Mouse (Mus musculus) thymus, postnatal 36 days (tissue): Measurements from ENCODE around the gene Trim31.
"Not testable (repeated sequence)": the region's sequence is repeated elsewhere in the genome, so short reads cannot be mapped to it uniquely, and the experiment has no call there.

Source experiments
- DNase-seq, 2 experiments: peaks; one replicate each; pipeline ENCODE4 v3.0.0; 2022; ENCODE audit warnings: mixed read lengths in 2 of 2

Trim31 gene

DNA sequence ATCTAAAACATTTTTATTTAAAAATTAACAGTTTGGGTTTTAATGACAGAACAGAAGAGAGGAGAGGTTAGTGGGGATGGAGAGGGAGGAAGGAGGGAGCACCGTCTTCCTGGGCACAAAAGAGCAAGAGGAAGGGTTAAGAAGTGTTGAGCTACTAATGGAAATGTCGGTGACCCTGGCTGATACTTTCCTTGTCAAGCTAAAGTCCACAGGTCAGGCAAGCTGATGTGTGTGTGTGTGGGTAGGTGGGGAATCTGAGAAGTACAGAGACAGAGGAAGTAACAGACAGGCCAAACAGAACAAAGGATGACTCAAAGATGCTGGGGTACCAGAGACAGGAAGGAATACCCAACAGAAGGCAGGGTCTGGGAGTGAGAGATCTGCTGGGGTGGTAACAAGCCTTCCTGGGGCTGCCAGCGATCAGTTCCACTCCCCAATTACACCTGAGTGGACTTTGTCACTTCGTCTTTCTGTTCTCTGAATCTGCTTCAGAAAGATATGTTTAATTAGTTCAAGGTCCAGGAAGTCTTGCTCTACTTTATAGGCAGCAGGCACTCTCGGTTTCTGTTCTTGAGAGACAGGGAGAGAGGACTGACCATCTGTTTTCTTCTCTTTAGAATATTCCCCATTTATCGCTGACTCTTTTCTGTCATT is at the start of gene Trim31:
TSS of gene Trim31 (plus strand) at position 567 of the 654 bp plus-strand sequence.
- no peak for DNase-seq

GRCm38 (mm10) chr17:36848911-36849310 is 49.0 kb upstream of the Trim31 start:
- DNase-seq, result no peak

DNA sequence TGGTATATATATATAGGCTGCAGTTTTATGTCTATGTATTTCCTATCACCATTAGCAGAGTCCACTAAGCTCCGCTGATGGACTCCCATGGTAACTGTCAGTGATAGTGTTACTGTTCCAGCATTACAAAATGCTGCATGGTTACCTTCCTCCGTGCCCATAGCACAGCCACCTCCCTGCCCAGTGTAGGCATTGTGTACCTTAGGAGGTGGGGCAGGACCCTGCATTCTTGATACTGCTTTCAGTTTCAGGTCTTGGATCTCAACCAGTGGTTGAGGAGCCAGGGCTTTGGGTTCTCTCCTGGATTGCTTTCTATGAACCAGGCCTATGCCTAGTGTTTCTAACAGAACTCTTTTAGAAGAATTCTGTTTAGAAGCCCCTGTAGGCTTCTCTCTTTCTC is 47.9 kb upstream of the Trim31 start:
- no peak for DNase-seq

DNA sequence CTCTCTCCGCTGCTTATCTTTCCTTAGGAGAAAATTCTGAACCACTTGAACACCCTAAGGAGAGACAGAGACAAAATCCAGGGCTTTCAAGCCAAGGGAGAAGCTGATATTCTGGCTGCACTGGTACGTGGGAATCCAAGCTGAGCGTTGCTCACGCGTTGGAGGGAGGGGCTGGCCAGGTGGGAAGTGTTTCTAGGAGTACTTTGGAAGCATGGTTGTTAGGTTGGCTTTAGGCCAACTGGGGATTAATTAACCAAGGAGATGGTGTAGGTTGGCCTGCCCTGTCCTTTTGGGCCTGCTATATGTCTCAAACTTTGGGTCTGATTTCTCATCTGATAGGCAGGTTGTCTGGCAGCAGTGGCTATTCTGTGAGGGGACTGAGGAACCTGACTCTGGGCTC is 46.7 kb upstream of the Trim31 start:
- DNase-seq, result no peak

DNA sequence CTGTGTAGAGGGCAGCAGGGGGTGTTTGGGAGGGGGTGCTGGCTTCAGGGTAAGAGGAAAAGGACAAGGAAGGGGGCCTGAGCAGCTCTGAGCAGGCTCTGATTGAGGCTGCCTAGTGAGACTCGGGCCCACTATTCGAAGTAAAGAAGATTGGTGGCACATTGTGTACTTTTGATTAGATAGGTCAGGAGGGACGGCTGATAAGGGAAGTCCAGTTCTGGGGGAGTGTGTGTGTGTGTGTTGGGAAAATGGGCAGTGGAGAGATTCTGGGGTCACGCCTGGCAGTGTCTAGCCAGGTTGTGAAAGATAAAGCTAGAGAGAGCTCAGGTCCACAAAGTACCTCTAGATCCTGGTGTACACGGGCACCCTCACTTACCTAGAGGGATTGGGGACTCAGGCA is 46.3 kb upstream of the Trim31 start:
- no peak for DNase-seq

GRCm38 (mm10) chr17:36855484-36855883 is 42.4 kb upstream of the Trim31 start:
- no peak for DNase-seq

GRCm38 (mm10) chr17:36856236-36856635 is 41.7 kb upstream of the Trim31 start:
- no peak for DNase-seq

- DNase-seq, result no peak
These were observed 39.7 kb upstream of the Trim31 start for GRCm38 (mm10) chr17:36858181-36858580.

DNA sequence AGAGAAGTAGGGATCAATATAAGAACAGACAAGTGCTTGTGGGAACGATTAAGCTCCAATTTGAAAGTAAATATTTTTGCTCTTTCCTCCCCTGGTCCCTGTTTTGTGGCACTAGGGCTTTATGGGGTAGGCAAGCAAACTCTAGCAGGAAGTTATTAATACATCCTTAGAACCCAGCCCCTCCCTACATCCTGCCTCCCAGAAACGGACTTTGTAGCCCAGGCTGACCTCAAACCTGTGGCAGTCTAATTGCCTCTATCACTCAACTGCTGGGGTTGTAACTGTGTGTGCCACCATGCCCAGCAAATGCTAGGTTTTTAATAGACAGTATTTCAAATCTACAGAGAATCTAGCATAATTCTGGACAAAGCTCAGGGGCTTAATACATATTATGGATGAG is 36.2 kb upstream of the Trim31 start:
- DNase-seq, result no peak

DNA sequence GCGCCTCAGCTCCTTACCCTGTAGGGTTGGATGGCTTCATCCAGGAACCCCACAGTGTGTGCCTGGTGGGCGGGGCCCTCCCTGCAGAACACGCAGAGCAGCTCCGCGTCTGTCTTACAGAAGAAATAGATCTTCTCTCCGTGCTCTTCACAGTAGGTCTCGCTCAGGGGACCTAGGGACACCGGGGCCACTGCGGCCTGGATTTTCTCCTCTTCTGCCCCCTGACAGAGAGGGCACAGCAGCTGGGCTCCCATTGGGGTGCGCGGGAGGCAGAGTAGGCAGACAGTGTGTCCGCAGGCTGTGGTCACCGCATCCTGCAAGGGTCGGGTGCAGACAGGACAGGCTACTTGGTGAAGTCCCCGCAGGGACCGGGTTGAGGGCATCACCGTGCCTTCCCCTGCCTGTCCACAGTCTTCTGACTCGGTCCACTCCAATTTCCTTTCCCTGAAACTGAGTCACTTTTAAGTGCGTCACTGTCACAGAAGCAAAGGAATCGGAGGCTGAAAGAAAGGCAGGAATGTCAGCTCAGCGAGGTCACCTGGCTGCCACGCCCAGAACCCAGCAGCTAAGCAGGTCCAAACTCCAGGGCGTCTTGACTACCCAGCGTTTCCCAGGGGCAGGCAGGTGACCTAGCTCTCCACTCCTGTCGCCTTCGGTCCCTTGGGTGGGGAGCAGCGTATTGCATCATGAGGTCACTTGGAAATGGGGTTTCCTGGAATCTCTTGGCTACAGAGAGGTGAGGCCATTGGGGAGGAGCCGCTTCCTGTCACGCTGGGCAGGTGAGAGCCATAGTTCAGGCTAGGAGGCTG is 31.0 kb upstream of the Trim31 start, which contains the start of gene Trim15:
TSS of gene Trim15 (minus strand) at position 492 of the 809 bp plus-strand sequence.
- no peak for DNase-seq

GRCm38 (mm10) chr17:36868836-36869235 is 29.1 kb upstream of the Trim31 start:
- DNase-seq, result no peak

DNA sequence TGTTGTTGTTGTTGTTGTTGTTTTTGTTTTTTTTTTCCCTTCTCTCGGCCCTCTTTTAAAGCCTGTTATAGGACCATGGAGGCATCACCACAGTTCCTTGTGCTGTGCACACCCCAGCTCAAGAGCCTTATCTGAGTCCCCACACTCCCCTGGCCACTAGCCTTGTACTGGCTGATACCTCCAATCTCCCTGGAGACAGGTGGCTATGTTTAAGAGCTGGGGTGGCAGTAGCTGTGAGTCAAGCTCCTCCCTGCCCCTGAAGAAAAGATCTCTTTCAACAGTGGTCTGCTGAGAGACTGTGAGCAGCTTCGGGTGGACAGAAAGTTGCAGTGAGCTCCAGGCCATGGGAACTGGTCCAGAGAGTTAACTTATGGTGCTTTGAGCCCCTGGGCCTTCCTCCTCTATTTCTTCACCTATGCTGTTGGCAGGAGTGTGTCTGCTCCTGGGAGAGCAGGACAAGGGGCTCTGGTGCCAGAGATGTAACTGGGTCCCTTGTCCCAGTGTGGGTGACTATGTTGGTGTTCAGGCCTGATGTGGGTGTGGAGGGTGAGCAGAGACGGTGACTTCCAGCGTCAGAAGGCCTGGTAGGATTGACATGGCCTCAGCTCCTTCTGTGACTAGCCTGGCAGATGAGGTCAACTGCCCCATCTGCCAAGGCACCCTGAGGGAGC is 28.5 kb upstream of the Trim31 start, which contains the start of gene Trim10:
TSS of gene Trim10 (plus strand) at position 291 of the 671 bp plus-strand sequence.
- no peak for DNase-seq

DNA sequence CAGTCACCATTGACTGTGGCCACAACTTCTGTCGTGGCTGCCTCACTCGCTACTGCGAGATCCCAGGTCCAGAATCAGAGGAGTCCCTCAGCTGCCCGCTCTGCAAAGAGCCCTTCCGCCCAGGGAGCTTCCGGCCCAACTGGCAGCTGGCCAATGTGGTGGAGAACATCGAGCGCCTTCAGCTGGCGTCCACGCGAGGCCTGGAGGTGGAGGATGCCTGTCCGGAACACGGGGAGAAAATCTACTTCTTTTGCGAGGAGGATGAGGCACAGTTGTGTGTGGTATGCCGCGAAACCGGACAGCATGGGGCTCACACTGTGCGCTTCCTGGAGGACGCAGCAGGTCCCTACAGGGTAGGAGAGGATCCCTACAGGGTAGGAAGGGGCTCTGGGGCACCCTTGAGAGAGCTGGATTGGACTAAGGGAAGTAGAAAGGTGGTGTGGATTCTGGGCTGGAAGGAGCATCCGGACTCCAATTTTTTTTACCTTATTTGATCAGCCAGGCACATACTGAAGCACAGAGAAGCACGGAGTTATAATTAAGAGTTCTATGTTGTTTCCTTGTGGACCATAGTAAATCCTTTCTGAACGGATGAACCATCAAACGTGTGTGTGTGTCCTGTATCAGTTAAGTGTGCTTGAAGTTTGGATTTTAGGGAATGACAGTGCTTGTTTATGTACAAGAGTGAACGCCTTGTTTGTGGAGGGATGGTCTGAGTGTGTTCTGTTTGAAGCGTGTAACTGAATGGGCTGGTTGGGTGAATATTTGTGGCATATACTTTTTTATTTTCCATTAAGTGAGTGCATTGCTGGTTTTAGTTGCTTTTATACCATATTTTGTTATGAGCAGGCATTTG is 27.7 kb upstream of the Trim31 start:
- DNase-seq, result no peak

DNA sequence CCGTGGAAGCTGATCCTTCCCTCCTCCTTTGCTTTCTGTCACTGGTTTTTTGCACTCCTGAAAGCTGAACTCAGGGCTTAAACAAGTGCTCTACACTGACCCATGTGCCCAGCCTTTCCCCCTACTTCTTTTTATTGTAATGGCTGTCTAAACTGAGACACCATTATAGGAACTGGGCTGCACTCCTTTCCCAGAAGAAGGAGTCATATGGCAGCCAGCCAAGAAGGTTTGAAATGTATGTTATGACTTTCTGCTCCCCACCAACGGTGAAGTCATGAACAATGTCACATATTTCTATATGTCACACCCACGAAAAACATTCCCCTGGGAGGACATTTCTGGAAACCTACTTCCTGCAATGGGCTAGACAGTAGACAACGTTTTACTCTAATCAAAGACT is 23.3 kb upstream of the Trim31 start:
- DNase-seq, result no peak

- no peak for DNase-seq
These were observed 14.6 kb upstream of the Trim31 start for GRCm38 (mm10) chr17:36883350-36883749.

GRCm38 (mm10) chr17:36885132-36885790 is 12.7 kb upstream of the Trim31 start:
- no peak for DNase-seq

DNA sequence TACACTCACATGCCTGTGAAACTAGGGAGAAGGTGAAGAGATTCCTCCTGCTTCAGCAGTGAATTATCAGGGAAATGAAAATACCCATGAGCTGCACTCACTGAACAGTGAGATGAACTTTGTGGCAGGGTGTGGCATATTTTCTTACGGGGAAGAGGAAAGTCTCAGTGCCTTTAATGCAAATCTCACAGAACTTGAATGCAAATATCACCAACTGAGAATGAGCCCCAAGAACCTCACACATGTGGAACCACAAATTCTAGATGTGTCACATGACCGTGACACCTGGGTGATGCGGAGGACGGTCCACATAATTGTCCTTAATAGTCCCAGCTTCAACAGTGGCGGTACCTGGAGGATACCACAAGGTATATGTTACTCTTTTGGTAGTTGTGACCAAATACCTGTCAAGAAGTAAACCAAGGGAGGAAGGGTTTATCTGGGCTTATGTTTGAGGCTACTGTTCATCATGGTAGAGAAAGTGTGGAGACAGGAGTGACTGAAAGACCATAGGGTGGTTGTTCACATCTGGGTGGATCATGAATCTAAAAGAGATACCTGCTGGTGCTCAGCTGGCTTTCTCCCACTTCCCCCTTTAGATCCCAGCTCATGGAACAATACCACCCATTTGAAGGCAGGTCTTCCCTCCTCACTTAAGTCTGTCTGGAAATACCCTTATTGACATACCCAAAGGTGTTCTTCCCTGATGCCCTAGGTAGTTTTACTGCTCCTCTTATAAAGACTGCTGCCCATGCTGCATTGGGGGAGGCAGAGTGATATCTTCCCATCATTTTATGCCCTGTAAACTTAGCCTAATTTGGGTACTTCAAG is 7.6 kb upstream of the Trim31 start, which contains the start of gene Trim40:
TSS of gene Trim40 (minus strand) at position 51 of the 831 bp plus-strand sequence.
- no peak for DNase-seq

DNA sequence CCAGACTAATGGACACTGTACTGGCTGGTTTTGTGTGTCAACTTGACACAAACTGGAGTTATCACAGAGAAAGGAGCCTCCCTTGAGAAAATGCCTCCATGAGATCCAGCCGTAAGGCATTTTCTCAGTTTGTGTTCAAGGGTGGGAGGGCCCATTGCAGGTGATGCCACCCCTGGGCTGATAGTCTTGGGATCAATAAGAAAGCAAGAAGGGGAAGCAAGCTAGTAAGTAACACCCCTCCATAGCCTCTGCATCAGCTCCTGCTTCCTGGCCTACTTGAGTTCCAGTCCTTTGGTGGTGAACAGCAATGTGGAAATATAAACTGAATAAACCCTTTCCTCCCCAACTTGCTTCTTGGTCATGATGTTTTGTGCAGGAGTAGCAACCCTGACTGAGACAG is 6.4 kb upstream of the Trim31 start:
- DNase-seq, result not testable (repeated sequence)

DNA sequence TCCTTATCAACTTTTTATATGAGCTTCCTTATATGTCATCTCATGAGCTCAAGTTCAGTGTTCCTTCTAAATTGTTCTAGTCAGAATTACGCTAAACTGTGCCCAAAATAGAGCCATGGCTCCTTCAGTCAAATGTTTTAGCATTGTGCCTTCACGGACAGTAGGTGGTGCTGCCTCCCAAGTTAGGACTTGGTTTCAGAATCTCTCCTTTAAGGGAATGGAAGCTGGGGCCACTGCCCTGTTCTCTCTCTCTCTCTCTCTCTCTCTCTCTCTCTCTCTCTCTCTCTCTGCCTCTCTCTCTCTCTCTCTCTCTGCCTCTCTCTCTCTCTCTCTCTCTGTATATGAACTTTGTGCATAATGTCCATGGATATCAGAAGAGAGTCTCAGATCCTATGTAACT is 5.6 kb upstream of the Trim31 start:
- peak; percentile 18 to 20 for DNase-seq

- DNase-seq, result no peak
These were observed 4.5 kb upstream of the Trim31 start for GRCm38 (mm10) chr17:36893387-36893786.

DNA sequence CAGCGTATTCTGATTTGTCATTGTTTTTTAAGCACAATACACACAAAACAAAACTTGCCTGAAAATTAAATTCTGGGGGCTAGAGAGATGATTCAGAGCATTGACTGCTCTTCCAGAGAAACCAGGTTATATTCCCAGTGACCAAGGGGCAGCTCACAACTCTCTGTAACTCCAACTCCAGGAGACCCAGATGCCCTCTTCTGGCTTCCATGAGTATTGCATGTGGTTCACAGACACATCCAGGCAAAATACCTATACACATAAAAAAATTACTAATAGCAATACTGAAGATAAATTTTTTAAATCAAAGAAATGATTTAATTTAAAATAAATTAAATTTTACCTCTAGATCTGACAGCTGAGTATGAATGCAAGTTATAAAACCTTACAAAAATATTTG is 1.3 kb upstream of the Trim31 start:
- DNase-seq, result peak in 1 of 2 experiments; percentile 10
